Mouse (Mus musculus) forebrain, embryonic 11.5 days (tissue): ENCODE measurements around the gene Zmym1. TPM values are rescaled to one million over a fixed set of nuclear protein-coding genes. Genes with fewer than 3 reads are reported as not detected.
"Not testable (repeated sequence)": the region's sequence is repeated elsewhere in the genome, so short reads cannot be mapped to it uniquely, and the experiment has no call there.

Experiments used
- ATAC-seq: fragments of 200-750 bp; cut with Nextera tagmentation; replicated peaks from 2 replicates; pipeline ENCODE4 v1.8.0; 2017; ENCODE audit warnings: moderate TSS enrichment; ENCODE audit not compliant: low FRiP score
- DNase-seq: peaks from one replicate; pipeline ENCODE4 v3.0.0-alpha.2; 2017; ENCODE audit warnings: low spot score
- H3K27ac ChIP-seq: fragments of 300-500 bp; sonication (generic); 2 replicates; pipeline ENCODE4 v1.5.1; 2014; ENCODE audit warnings: low read depth, low read length
- H3K27me3 ChIP-seq: fragments of 300-500 bp; sonication (generic); 2 replicates; pipeline ENCODE4 v1.6.1; 2014; ENCODE audit warnings: mild to moderate bottlenecking, low read length, mixed read lengths; ENCODE audit not compliant: control insufficient read depth, insufficient read depth
- H3K36me3 ChIP-seq: fragments of 300-500 bp; sonication (generic); 2 replicates; pipeline ENCODE4 v1.6.1; 2014; ENCODE audit warnings: mild to moderate bottlenecking, low read length, moderate library complexity, mixed read lengths; ENCODE audit not compliant: control insufficient read depth, insufficient read depth
- H3K4me1 ChIP-seq: fragments of 300-500 bp; sonication (generic); replicated peaks from 2 replicates; pipeline ENCODE4 v1.6.1; 2014; ENCODE audit warnings: low read length, mixed read lengths; ENCODE audit not compliant: control insufficient read depth, insufficient read depth
- H3K4me2 ChIP-seq: fragments of 300-500 bp; sonication (generic); 2 replicates; pipeline ENCODE4 v1.6.1; 2014; ENCODE audit warnings: low read depth, mild to moderate bottlenecking, low read length, moderate library complexity, mixed read lengths; ENCODE audit not compliant: severe bottlenecking
- H3K4me3 ChIP-seq: fragments of 300-500 bp; sonication (generic); 2 replicates; pipeline ENCODE4 v1.5.1; 2014; ENCODE audit warnings: low read depth, low read length
- H3K9ac ChIP-seq: fragments of 300-500 bp; sonication (generic); 2 replicates; pipeline ENCODE4 v1.6.1; 2014; ENCODE audit warnings: low read length
- H3K9me3 ChIP-seq: fragments of 300-500 bp; sonication (generic); 2 replicates; pipeline ENCODE4 v1.6.1; 2016; ENCODE audit warnings: low read length, mixed read lengths; ENCODE audit not compliant: control insufficient read depth
- WGBS: fragments of 180-500 bp; shearing (Covaris S2); extraction: QIAGEN DNeasy Blood & Tissue Kit; methylation state at CpG from one replicate; pipeline ENCODE4 v1.1.7; 2014; 5-methylcytosine and 5-hydroxymethylcytosine counted together
- polyA plus RNA-seq: library from polyadenylated mRNA; unstranded; fragments of >200 nt; fragmentation: Nextera tagmentation; extraction: Ambion mirVana; gene quantifications from 2 replicates; pipeline ENCODE4 v1.2.1, GENCODE M21; 2014

Zmym1 gene
- polyA plus RNA-seq, 1 experiment from 2014 or later: 37.3 TPM

GRCm38 (mm10) chr4:126999372-126999771 lies 61.6 kb downstream of the Zmym1 start:
- 98% methylated on average over 16 of the region's 16 CpGs for WGBS

More at GRCm38 (mm10) chr4:126999372-126999771, 61.6 kb downstream of the Zmym1 start:
- H3K4me2 ChIP-seq, DNase-seq, H3K4me3 ChIP-seq, H3K36me3 ChIP-seq, H3K27me3 ChIP-seq, H3K9ac ChIP-seq, H3K4me1 ChIP-seq, H3K9me3 ChIP-seq, H3K27ac ChIP-seq, ATAC-seq: not testable (repeated sequence)

Other genes with a start within 250 kb of the Zmym1 start
- gene Zmym4, start 93.0 kb downstream of the Zmym1 start, polyA plus RNA-seq: 31.9 and 40.5 TPM in 2 replicates
- 170 and 185 TPM in 2 replicates for gene Sfpq, start 39.8 kb downstream of the Zmym1 start, polyA plus RNA-seq
- 24.9 and 28.8 TPM in 2 replicates for gene Zmym6, start 16.2 kb upstream of the Zmym1 start, polyA plus RNA-seq
- 11.8 and 12.6 TPM in 2 replicates for gene Tmem35b, start 62.5 kb upstream of the Zmym1 start, polyA plus RNA-seq
- gene Dlgap3, start 108.1 kb upstream of the Zmym1 start, polyA plus RNA-seq: 3.1 and 4.2 TPM in 2 replicates
- 53.3 and 54.5 TPM in 2 replicates for gene Smim12, start 182.6 kb upstream of the Zmym1 start, polyA plus RNA-seq